Mouse (Mus musculus): ENCODE data around the gene Gpr63. TPM values are rescaled to one million over a fixed set of nuclear protein-coding genes. Genes with fewer than 3 reads are reported as not detected.

Gpr63 gene
- not detected for total RNA-seq (2023)

DNA sequence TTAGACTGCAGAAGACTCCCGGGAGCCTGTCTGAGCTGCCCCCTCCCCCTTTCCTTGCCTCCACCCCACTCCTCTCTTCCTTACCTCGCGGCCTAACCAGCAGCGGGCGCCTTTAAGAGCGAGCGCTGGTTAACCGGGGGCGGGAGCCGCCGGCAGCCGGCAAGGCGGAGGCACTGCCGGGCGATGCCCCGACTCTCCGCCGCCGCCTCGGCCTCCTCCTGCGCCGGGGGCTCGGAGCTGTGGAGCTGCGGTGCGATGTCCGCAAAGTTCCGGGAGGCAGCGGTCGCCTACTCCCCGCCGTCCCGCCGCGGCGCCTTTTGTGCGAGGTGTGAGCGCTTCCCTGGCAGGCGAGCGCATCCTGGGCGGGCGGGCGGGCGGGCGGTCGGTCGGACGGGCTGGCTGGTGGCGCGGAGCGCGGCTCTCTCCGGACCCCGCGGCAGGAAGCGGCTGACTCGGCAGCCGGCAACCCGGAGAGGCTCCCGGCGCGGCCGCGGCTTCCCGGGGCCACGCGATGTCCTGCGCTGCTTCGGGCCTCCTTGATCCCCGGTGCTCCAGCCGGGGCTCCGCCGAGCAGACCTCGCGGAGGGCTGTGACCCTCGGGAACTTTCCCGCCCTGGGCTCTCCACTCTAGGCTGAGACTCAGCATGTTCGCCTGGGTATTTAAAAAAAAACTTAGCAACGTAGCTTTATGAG lies at the start of gene Gpr63:
Gpr63 (plus strand) TSS at position 109 of the 693 bp plus-strand sequence.

Other genes with a start within 250 kb of the Gpr63 start
- gene Klhl32, start 115.3 kb upstream of the Gpr63 start, total RNA-seq (2023) = not detected
- 11.8 TPM for gene Ndufaf4, start 68.3 kb upstream of the Gpr63 start, total RNA-seq (2023)

Measured in CD4-positive naive resting alpha-beta T cell, adult 76 days (primary cell).